Mouse (Mus musculus) layer of hippocampus, adult 18-20 months (tissue): ENCODE measurements around the gene Supv3l1. TPM values are rescaled to one million over a fixed set of nuclear protein-coding genes. Genes with fewer than 3 reads are reported as not detected.

Experiments used
- DNase-seq, 2 experiments: peaks; one replicate each; pipeline ENCODE4 v3.0.0; 2022; ENCODE audit warnings: low spot score in 2 of 2
- total RNA-seq, 2 experiments: library from RNA; stranded (reverse); gene quantifications; 2 replicates each; pipeline ENCODE4 v1.2.3; 2021

The Supv3l1 gene
- total RNA-seq, 2 experiments from 2014 or later, result 21.6 to 22.3 TPM

DNA sequence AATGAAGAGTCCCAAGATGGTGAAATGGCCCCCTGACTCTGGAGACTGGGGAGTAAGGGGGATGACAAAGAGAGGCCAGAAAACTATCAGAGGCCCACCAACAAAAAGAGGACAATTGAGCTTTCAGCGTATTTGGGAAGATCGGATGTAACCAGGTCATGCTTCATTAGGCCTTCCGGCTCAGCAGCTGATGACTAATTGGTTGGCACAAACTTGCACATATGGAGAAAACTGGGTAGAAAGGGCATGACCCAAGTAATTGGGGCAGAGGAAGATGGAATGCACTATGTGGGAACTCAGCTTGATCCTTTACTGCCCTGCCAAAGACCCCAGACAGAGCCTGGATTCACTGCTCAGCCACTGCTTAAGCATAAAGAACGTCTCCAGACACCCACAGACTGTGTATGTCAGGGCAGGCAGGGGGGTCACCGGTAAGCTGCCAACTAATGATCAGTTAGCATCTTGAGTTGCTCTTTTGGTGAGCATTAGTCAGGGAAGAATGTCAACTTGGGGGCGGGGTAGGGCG, 30.6 kb downstream of the Supv3l1 start:
- no peak for DNase-seq

DNA sequence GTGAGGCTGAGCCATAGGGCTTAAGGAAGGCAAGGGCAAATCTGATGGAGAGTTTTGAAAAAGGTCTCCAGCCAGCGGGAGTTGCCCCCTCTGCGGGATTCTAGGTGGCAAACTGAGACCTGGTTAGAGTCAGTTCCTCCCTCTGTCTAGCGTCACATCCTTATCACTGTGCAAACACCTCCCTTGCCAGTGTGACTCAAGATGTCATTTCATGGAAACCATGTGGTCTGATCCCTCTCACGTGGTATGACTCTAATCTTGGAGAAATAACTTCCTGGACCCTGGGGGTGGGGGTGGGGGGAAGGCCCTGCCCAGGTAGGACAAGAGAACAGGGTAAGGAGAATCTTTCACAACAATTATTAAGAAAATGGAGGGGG, 35.9 kb downstream of the Supv3l1 start:
- DNase-seq, result no peak

DNA sequence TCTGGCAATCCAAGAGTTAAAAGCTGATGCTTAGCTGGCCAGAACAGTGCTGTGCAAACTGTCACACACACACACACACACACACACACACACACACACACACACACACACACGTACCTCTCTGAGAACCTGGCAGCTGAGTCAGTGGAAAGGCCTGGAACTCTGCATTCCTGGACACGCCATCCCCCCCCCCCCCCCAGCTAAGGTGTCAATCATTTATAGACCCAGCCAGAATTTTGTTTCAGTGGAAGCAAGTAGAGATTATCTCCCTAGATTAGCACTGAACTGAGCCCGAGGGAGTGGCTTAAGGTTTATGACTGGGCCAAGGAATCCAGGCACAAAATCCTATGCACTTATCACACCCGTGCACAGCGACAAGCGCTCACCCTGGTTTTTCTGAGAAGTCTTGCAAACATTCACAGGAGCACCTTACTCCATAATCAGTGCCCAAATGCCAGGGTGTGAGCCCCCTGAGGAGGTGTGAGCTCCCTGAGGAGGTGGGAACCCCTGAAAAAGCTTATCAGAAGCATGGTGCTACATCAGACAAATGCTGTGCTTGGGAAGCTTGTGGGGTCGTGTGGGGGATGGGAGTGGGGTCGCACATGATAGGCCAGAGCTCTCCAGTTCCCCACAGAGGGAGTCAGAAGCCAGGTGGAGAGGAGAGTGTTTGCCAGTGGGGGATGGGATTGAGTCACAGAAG, 36.5 kb downstream of the Supv3l1 start:
- DNase-seq, result no peak

DNA sequence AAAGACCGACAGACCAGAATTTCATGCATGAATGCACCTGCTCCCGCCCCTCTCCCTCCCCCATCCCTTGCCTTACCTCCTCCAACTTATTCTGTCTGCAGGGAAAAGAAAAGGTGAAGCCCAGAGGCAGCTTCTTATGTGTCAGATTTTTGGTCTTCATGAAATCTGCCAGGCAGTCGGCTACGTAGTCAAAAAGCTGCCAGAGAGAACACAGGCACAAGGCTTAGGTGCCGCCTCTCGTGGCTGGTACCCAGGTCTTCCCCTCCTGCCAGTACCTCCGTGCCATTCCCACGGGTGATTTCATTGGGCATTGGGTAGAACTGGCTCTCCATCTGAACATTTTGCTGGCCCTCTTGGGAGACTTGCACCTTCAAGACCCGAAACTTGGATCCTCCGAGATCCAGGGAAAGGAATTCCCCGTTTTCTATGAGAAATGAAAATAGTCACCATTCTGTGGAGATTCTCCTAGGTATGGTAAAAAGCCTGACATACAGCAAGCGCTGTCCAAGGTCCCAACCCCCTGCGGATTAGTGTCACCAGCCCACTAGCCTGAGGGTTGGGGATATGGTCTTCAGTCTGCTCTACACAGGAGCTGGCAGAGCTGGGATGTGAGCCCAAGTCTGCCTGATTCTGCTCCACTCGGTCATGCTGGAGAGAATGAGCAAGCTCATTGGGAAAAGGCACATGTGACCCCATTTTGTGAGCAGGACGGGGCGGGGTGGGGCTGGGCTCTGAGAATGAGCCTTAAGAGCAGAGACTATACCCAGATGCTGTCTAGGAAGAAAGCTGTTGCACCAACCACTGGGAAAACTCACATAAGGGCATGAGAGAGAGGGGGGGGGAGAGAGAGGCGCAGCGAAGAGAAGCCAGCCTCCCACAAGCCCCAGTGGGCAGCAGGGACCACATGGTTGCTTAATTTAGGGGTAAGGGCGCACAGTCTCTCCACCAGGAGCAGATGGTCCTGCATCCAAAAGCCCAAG, 37.8 kb downstream of the Supv3l1 start:
- no peak for DNase-seq

DNA sequence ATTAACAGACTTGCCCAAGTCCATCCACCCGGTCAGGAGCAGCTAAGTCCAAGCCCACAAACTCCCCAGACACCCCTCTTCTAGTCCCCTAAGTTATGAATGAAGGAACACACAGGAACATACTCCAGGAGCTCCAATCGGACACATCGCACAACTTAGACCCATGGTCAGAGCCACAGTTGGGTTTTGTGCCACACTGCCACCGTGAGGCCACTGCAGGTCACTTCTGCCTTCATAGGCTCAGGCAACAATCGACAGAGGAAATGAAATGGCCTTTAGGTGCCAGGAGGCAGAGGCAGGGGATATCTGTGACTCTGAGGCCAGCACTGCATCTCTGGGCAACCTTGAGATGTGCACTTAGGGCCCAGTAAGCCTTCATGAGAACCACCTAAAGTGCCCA, 38.6 kb downstream of the Supv3l1 start:
- DNase-seq, result peak; percentile 48 to 79

DNA sequence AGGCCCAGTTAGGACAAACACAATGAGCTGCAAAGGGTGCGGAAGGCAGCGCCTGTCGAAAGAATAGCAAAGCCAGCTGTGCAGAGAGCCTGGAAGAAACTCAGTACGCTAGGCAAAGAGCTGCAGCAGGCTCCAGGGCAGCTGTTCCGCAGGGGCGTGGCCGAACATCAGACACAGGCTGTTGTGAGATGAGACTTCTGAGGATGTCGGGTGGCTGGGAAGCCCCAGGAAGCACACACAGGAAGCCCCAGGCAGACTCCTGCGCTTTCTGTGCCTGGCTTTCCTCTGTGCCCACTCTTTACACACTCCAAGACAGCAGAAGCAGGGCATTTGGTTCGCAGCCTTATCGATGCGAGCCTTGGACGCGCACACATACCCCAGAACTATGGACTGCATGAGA, 44.6 kb downstream of the Supv3l1 start:
- DNase-seq, result no peak

DNA sequence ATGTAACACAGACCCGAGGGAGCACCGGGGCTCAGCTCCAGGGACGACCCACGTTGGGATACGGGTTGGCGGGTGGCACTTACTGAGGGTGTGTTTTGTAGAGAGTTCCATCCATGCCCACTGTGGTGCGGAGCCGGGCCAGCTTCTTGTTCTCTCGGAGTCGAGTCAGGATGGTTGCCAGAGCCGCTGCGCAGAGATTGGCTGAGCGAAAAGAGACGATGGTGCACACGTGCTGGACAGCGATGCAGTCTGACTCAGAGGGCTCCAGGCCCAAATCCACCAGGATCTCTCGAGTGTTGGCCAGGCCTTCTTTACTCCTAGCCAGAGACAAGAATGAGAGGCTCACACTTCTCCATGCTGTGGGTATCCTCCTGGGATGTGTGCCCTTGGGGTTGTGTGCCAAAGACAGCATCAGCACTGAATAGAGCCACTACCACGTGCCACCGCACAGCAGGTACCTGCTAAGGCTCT, 47.9 kb downstream of the Supv3l1 start:
- peak in 1 of 2 experiments; percentile 20 for DNase-seq

DNA sequence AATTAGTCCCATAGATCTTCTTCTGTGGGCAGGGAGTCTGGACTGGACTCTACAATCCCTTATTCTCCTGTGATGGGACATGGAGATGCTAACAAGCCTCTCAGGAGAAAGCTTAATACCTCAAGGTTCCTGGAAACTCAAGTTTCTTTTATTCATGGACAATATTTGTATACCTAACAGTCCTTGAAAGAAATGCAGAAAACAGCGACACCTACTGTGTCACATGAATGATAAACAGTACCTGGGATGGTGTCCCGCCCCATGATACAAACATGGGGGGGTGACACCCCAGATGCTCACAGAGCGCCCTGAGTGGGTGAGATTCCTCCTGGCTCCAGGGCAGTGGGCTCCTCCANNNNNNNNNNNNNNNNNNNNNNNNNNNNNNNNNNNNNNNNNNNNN, 66.5 kb downstream of the Supv3l1 start:
- no peak for DNase-seq

DNA sequence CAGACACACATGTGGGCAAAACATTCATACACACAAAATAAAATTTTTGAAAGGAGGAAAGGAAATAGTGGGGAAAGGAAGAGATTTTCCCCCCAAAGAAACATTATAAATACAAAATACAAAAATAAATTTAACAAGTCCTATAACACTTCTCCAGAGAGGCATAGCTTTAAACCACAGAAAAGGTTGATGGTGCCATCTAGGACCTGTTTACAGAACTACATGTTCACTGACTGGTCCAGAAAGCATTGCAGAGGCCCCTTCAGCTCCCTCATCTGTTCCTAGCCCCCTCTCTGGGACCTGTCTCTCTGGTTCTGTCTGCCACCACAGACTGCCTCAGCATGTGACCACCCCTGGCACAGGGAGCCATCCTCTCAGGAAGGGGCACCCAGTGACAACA, 68.6 kb downstream of the Supv3l1 start:
- no peak for DNase-seq

DNA sequence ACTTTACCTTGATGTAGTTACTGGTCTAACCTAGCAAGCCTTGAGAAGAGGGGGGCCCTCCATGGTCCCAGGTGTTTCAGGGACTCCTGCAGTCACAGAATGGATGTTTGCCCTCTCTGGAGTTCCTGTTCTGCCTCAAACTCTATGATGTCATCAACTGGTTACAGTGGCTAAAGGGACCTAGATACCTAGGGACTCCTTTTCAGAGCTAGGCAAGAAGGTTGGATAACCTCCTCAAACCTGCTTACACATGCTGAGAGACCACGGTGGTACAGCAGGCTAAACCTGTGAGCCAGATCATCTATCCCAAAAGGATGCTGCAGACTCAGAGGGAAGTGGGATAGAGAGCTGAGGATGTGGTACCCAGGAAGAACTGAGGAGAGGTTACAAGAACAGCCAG, 69.7 kb downstream of the Supv3l1 start, which contains the start of gene Hk1:
Gene Hk1, minus strand, starts transcription at position 101 of the 400 bp plus-strand sequence.
- DNase-seq, result no peak

Other genes starting within 250 kb of the Supv3l1 start
- 10 to 100 TPM; 16.0 to 18.5 TPM for gene Tspan15, start 218.5 kb downstream of the Supv3l1 start, total RNA-seq
- gene Tacr2, start 197.3 kb downstream of the Supv3l1 start, total RNA-seq, result under 1 TPM; 0.23 to 0.27 TPM
- 100 to 1,000 TPM; 311 to 316 TPM for gene Hk1, start 69.8 kb downstream of the Supv3l1 start, total RNA-seq
- gene Hkdc1, start 27.2 kb downstream of the Supv3l1 start, total RNA-seq, result 1 to 10 TPM; 2.7 to 4.3 TPM
- gene 4930507D05Rik, start 249 bp downstream of the Supv3l1 start, total RNA-seq, result 1 to 10 TPM in 1 of 2 experiments, under 1 TPM in 1; 0.94 to 1.1 TPM
- 10 to 100 TPM; 47.0 to 50.4 TPM for gene Vps26a, start 37.1 kb upstream of the Supv3l1 start, total RNA-seq
- 1 to 10 TPM; 3.8 to 5.8 TPM for gene Srgn, start 77.7 kb upstream of the Supv3l1 start, total RNA-seq
- gene Kif1bp, start 128.7 kb upstream of the Supv3l1 start, total RNA-seq, result 100 to 1,000 TPM; 206 to 215 TPM
- gene Ddx21, start 152.5 kb upstream of the Supv3l1 start, total RNA-seq, result 10 to 100 TPM; 18.3 to 22.7 TPM
- gene Ddx50, start 201.5 kb upstream of the Supv3l1 start, total RNA-seq, result 10 to 100 TPM; 77.2 to 90.3 TPM